Mouse (Mus musculus) megakaryocyte, embryonic 14.5 days (primary cell): Measurements from ENCODE around the gene Padi2. TPM values are rescaled to one million over a fixed set of nuclear protein-coding genes. Genes with fewer than 3 reads are reported as not detected.

Source experiments
- H3K27me3 ChIP-seq: replicated peaks from 2 replicates; pipeline ENCODE3; 2012; ENCODE audit warnings: inconsistent platforms
- H3K36me3 ChIP-seq: replicated peaks from 2 replicates; pipeline ENCODE3; 2012; ENCODE audit warnings: low read length, inconsistent platforms, mixed read lengths
- H3K4me1 ChIP-seq: 2 replicates; pipeline ENCODE4 v1.6.1; 2012; ENCODE audit warnings: inconsistent platforms
- H3K4me3 ChIP-seq: replicated peaks from 2 replicates; pipeline ENCODE3; 2012; ENCODE audit warnings: moderate library complexity, mild to moderate bottlenecking, inconsistent platforms
- H3K9me3 ChIP-seq: 2 replicates; pipeline ENCODE4 v1.6.1; 2012; ENCODE audit warnings: inconsistent platforms
- FLI1 ChIP-seq: IDR thresholded peaks from 2 replicates; pipeline ENCODE4 v1.6.1; 2012; ENCODE audit warnings: low read length, inconsistent platforms, mixed read lengths
- GATA1 ChIP-seq: IDR thresholded peaks from 3 replicates; pipeline ENCODE4 v1.6.1; 2012; ENCODE audit warnings: mixed read lengths, low read length, inconsistent platforms, borderline replicate concordance
- polyA plus RNA-seq: library from polyadenylated mRNA; stranded (reverse); fragments of >175 nt; gene quantifications from 2 replicates; pipeline ENCODE4 v1.2.3, GENCODE M21; 2012; ENCODE audit warnings: low replicate concordance; ENCODE audit not compliant: insufficient read depth

The Padi2 gene
- polyA plus RNA-seq, result 3.3 and 3.8 TPM in 2 replicates

DNA sequence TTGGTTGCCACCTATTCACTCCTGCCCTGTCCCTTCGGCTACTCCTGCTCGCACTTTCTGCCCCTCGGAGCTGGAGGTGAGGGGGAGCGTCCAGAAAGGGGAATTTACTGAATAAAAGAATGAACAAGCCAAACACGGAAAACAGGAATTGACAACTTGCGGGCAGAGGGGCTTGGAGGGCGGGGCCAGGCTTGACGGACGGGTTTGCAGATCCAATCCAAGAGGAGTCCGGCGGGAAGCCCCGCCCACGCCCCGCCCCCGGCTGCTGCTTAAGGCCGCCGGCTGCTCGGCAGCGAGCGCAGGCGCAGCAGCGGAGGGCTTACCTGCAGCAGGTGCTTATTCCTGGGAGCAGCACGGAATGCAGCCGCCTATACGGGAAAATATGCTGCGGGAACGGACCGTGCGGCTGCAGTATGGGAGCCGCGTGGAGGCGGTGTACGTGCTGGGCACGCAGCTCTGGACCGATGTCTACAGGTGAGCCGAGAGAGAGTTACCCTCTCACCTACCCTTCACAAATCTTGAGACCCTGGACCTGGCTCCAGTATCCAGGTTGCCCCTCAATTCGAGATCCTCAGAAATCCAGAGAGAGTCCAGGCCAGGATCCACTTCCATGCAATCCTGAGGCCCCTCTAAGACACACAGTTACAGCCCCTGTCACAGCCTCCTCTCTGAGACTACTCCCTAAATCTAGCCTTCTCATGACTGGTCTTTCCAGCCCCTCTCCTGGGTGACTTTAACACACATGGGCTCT lies at the start of gene Padi2:
Gene Padi2, plus strand, starts transcription at position 269 of the 751 bp plus-strand sequence.
- no peak for TF ChIP-seq FLI1
- TF ChIP-seq GATA1, result no peak
- no peaks in the 10 kb centered on the region for H3K9me3 ChIP-seq
- H3K4me1 ChIP-seq, result peaks cover 56% of the 10 kb centered on the region
- H3K4me3 ChIP-seq, result peak within 1 kb of the TSS; percentile 92
- peaks cover 45% of the 10 kb centered on the region for H3K27me3 ChIP-seq
- no peaks in the 10 kb centered on the region for H3K36me3 ChIP-seq

DNA sequence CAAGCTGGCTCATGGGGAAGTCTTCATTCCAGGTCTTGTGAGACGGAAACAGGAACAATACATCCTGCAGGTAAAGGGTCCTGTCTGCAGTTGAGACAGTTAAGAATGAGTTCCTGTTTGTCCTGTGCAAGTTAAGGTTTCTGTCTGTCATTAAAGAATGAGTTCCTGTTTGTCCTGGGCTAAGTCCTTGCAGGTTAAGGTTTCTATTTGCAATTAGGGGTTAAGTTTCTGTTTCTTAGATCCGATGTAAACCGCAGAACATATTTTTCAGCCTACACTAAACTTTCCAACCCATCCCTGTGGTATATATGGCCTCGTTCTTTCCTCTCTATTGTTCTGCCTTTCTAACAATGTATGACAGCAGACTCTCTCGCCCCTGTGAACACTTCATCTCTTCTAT lies 49.1 kb upstream of the Padi2 start:
- peaks cover 7% of the 10 kb centered on the region for H3K9me3 ChIP-seq
- peaks cover 19% of the 10 kb centered on the region for H3K4me1 ChIP-seq
- H3K4me3 ChIP-seq, result no peak overlapping the region
- H3K27me3 ChIP-seq, result peaks cover 50% of the 10 kb centered on the region
- TF ChIP-seq GATA1 (no peak), FLI1 (no peak)
- H3K36me3 ChIP-seq, result no peaks in the 10 kb centered on the region

DNA sequence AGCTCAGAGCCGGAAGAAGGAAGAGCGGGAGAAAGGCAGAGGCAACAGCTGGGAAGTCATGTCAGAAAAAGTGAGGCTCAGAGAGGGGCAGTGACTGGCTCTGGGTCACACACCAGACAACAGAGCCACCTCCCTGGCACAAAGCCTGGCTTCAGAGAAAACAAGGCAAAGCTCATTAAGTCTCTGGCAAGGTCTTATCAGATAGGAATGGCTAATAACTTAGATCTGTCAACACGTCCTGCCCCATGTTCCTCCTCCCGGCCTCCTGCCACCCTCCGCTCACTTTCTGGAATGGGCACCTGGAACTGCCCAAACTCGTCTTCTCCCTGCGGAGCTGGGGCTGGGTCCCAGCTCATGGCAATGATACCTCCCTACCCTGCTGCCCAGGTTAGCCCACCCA lies 48.3 kb upstream of the Padi2 start:
- peaks cover 26% of the 10 kb centered on the region for H3K4me1 ChIP-seq
- H3K27me3 ChIP-seq, result peaks cover 51% of the 10 kb centered on the region

DNA sequence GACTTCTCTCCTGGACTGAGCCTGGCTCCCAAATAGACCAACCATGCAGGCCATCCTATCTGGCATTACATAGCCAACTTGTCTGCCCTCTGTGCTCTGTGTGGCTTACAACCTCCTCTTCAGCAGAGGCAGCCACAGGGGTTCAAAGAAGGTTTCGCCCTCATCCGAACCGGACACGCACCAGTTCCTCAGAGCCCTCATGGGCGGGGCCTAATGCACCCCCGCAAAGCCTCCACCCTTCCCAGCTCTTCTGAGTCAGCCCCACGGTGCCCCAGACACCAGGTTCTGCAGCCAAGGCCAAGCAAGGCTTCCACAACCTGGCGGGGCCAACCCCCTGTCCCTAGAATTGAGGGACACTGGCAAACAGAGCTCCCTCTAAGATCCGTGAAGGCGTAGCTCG lies 46.9 kb upstream of the Padi2 start:
- H3K9me3 ChIP-seq, result peaks cover 7% of the 10 kb centered on the region; the same call in 1 of the 2 replicates
- TF ChIP-seq FLI1 (no peak), GATA1 (no peak)
- peaks cover 53% of the 10 kb centered on the region for H3K27me3 ChIP-seq
- H3K4me3 ChIP-seq, result no peak overlapping the region
- peaks cover 25% of the 10 kb centered on the region for H3K4me1 ChIP-seq
- no peaks in the 10 kb centered on the region for H3K36me3 ChIP-seq

More for the DNA sequence above, 48.3 kb upstream of the Padi2 start:
- TF ChIP-seq GATA1 (no peak), FLI1 (no peak)
- Histone ChIP-seq H3K4me3 (no peak overlapping the region), H3K9me3 (peaks cover 4% of the 10 kb centered on the region; the same call in 1 of the 2 replicates), H3K36me3 (no peaks in the 10 kb centered on the region)

DNA sequence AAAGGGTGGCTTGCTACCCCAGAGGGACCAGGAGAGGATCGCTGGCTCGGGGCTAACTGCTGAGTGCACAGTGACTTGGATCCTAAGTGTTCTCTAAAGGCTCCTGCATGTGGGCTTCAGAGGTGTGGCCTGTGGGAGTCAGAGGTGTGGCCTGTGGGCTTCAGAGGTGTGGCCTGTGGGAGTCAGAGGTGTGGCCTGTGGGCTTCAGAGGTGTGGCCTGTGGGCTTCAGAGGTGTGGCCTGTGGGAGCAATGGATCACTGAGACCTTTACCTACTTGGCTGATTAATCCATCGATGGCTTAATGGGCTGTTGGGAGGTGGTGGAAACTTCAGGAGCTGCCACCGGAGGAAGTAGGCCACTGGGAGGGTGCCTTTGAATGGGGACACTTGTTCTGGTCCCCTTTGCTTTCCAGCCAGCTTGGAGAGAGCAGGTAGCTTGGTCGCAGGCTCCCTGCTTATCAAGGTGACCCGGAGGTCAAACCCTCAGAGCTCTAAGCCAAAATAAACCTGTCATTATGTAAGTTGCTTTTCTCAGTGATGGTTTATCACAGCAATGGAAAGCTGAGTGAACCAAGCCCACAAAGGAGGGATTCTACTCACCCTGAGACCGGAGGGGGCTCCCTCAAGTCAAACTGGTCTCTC lies 45.9 kb upstream of the Padi2 start:
- Histone ChIP-seq H3K4me3 (no peak overlapping the region), H3K36me3 (no peaks in the 10 kb centered on the region), H3K4me1 (peaks cover 17% of the 10 kb centered on the region), H3K9me3 (peaks cover 7% of the 10 kb centered on the region; the same call in 1 of the 2 replicates), H3K27me3 (peaks cover 52% of the 10 kb centered on the region)
- no peak for TF ChIP-seq FLI1
- TF ChIP-seq GATA1, result no peak

DNA sequence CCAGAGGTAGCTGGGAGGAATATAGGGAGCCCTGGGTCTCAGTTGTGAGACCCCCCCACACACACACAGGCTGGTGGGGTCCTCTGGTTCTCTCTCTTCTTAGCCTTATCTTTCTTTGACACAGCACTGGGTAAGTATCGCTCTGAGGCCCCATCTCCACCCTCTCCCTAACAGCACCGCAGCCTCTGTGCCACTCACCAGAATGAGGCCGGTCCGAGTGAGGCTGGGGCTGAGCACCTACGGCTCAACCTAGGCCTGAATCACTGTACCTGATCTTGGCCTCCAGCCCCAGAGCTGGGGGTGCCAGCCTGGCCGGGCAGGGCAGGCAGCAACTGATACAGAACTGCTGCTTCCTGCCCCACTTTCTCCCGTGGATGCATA lies 45.4 kb upstream of the Padi2 start:
- Histone ChIP-seq H3K4me1 (peaks cover 16% of the 10 kb centered on the region), H3K9me3 (peaks cover 7% of the 10 kb centered on the region; the same call in 1 of the 2 replicates), H3K36me3 (no peaks in the 10 kb centered on the region), H3K4me3 (no peak overlapping the region), H3K27me3 (peaks cover 51% of the 10 kb centered on the region)
- TF ChIP-seq FLI1 (no peak), GATA1 (no peak)

DNA sequence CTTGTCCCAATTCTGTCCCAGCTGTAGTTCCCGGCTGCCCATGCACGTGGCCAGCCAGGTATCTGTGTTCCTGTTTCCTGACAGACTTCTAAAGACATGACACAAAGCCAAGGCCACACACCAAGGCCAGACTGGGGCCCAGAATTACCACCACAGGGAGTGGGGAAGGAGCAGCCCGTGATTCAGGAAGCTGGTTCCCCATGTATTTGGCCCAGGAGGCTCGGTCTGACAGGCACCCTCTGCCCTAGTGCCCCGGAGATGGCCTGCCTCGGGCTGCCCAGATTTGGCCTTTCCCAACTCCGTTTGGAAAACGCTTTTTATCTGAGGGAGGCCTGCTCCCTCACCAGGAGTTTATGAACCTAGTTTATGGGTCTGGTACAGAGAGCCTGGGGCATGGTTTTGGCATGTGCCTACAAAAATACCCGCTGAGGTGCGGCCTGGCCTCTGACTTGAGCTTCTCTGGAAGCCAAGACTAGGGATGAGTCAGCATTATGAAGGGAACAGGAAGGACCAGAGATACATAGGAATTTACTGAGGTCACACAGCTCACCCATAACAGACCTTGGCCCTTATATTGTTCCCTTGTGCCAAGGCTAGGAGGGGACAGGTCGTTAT lies 44.0 kb upstream of the Padi2 start:
- H3K4me1 ChIP-seq, result peaks cover 16% of the 10 kb centered on the region
- H3K9me3 ChIP-seq, result peaks cover 7% of the 10 kb centered on the region; the same call in 1 of the 2 replicates
- H3K4me3 ChIP-seq, result no peak overlapping the region
- peaks cover 46% of the 10 kb centered on the region for H3K27me3 ChIP-seq
- no peaks in the 10 kb centered on the region for H3K36me3 ChIP-seq
- TF ChIP-seq FLI1, result no peak
- no peak for TF ChIP-seq GATA1

DNA sequence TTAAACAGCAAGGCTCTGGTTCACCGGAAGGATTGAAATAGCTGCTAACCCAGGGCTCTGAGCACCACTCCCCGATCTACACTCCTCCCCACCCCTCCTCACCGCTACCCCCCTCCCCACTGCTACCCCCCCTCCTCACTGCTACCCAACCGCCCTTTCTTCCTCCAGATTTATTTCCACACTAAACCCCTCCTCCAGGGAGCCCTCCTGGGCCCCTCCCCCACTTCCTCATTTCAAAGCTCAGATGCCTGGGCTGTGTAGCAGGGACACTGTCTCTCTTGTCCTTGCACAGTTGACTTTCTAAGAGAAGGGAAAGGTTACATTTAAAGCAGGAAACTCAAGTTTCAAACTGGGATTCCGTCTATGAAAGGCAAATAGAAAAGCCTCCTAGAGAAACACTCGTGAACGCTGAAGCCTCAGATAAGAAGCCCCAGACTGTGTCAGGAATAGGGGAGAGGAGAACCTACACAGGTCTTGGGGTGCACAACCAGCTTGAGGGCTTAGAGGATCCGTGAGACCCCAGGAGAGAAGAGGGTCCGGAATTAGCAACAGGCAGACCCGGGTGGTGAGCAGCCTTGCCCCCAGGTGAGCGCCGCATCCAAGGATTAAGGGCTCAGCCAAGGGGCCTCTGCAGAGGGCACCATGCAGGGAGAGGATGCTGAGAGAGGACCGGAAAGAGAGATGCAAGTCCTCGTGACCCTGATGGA lies 37.5 kb upstream of the Padi2 start:
- H3K27me3 ChIP-seq, result peaks cover 45% of the 10 kb centered on the region
- TF ChIP-seq GATA1 (no peak), FLI1 (no peak)
- peaks cover 27% of the 10 kb centered on the region for H3K4me1 ChIP-seq
- peaks cover 8% of the 10 kb centered on the region for H3K9me3 ChIP-seq
- no peak overlapping the region for H3K4me3 ChIP-seq
- H3K36me3 ChIP-seq, result no peaks in the 10 kb centered on the region

DNA sequence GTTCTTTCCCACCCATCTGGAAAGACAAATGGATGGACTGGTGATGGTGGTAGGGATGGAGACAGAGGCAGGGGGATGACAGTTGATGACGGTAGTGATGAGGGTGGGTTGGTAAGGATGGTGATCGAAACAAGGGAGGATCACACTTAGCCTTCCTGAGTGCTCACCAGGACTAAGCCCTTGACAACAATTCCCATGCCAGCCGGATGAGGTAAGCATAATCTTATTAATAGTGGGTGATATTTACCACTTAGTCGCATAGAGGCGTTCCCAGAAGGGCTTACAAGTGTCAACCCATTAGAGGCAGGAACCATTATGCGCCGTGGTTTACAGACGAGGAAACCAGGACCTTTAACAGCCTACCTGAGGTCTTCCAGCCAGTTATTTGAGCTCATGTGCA lies 36.2 kb upstream of the Padi2 start:
- peaks cover 47% of the 10 kb centered on the region for H3K27me3 ChIP-seq
- no peaks in the 10 kb centered on the region for H3K36me3 ChIP-seq
- H3K9me3 ChIP-seq, result peaks cover 16% of the 10 kb centered on the region
- H3K4me3 ChIP-seq, result no peak overlapping the region
- peaks cover 27% of the 10 kb centered on the region for H3K4me1 ChIP-seq
- TF ChIP-seq GATA1, result no peak
- no peak for TF ChIP-seq FLI1

DNA sequence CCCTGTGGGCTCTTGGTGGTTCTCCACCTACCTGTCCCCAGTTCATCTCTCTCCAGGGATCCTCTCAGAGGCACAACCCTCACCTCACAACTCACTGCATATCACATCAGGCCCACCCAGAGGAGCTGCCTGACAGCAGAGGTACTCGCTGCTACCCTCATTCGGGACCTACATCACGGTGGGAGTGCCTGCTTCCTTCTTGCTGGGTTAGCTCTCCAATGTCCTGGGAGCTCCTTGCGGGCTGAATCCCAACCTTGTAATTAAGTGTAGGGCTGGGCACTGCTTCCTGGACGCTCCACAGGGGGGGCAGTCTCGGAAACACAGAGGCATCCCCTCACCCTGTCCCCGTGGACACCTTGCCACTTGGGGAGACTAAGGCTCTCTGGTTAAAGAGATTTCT lies 35.3 kb upstream of the Padi2 start:
- TF ChIP-seq GATA1 (no peak), FLI1 (no peak)
- Histone ChIP-seq H3K27me3 (peaks cover 48% of the 10 kb centered on the region), H3K9me3 (peaks cover 18% of the 10 kb centered on the region), H3K36me3 (no peaks in the 10 kb centered on the region), H3K4me3 (no peak overlapping the region), H3K4me1 (peaks cover 27% of the 10 kb centered on the region)
